Mouse (Mus musculus) embryonic fibroblast, embryonic 13.5 days (primary cell): Measurements from ENCODE around the gene Iffo1.

ENCODE experiments used
- CTCF ChIP-seq: IDR thresholded peaks from 2 replicates; pipeline ENCODE4 v1.5.1; 2011; ENCODE audit warnings: mild to moderate bottlenecking, control low read depth, low read length, moderate library complexity, borderline replicate concordance; ENCODE audit not compliant: insufficient read depth
- POLR2A ChIP-seq: IDR thresholded peaks from 2 replicates; pipeline ENCODE4 v1.6.1; 2011; ENCODE audit warnings: low read depth, mild to moderate bottlenecking, control low read depth, low read length, moderate library complexity

DNA sequence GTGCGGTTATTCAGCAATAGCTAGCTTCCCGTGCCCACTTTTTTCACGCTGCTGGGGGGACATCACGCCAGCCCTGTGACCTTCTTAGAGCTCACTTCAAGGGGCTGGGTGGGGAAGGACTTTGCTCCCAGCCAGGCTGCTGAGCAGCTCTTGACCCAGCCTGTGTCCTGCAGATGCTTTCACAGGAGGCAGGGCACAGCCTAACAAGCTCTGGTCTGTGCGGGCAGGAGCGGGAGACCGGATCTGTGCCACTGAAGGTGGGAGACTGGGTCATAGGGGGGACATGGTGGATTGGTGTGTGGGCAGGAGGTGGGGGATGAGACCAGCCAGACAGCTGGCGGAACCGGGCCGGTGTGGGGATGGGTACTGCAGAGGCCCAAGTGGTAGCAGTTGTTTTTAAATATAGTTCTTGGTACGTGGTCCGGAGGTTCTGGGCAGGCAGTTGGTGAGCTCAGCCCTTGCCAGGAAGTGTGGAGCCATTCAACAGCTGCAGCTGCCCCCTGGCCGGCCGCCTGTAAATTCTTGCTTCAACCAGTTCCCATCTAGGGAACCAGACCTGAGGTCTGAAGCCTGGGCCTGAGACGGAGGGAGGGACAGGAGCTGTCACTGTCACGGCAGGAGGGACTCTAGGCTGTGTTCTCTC is 4.0 kb downstream of the Iffo1 start:
- no peak for TF ChIP-seq CTCF
- no peak for TF ChIP-seq POLR2A
